Mouse (Mus musculus): ENCODE measurements around the gene Styxl1.

- TF ChIP-seq POLR2A (IDR thresholded peaks at IDR 0.05; ENCODE audit: control insufficient read depth in 1 of 2, insufficient read depth in 1 of 2, low read depth in 1 of 2, low read length in 2 of 2, poor library complexity in 1 of 2): no peak
- no peak for TF ChIP-seq MXI1 (IDR thresholded peaks at IDR 0.05; ENCODE audit: low read depth, low read length)
- no peak for TF ChIP-seq RCOR1 (IDR thresholded peaks at IDR 0.05; ENCODE audit: low read depth, low read length)
Measured at GRCm38 (mm10) chr5:135824517-135824916, 46.3 kb upstream of the Styxl1 start.

Measured in MEL (cell line).